Mouse (Mus musculus): ENCODE measurements around the gene Arhgap31.

Arhgap31 gene

GRCm38 (mm10) chr16:38555988-38556387 lies 157.1 kb downstream of the Arhgap31 start:
- POLR2A ChIA-PET, result interaction anchor here in 3 of 4 experiments (1.0 to 24.7 kb wide), 22 partner anchors 6 to 307 kb away, joined by 3 to 651 read pairs (median 5); partner anchors contain the start of genes Timmdc1 (in 3 of the 3), Poglut1 (in 2 of the 3) and Tmem39a (in 1 of the 3)
- CTCF ChIA-PET, result interaction anchor here in 1 of 4 experiments (1.0 to 1.4 kb wide), 2 partner anchors 14 to 16 kb away, joined by 3 read pairs; no protein-coding TSS in a partner anchor

GRCm38 (mm10) chr16:38549479-38550396 lies 163.3 kb downstream of the Arhgap31 start, which contains the start of gene Poglut1:
Gene Poglut1 (minus strand): TSS chr16:38550258.
- ChIA-PET POLR2A (interaction anchor here (0.7 to 24.7 kb wide), 35 partner anchors 8 to 252 kb away, joined by 3 to 651 read pairs (median 4); partner anchors contain the start of genes Timmdc1 (in 3 of the 4) and Tmem39a (in 3 of the 4)), CTCF (interaction anchor here in 3 of 4 experiments (0.6 to 1.7 kb wide), 4 partner anchors 10 to 21 kb away, joined by 3 to 7 read pairs (median 3); no protein-coding TSS in a partner anchor)
